Mouse (Mus musculus): ENCODE data around the gene Shmt2. TPM values are rescaled to one million over a fixed set of nuclear protein-coding genes. Genes with fewer than 3 reads are reported as not detected.

Shmt2 gene
- total RNA-seq, 1 experiment, result 169 TPM

DNA sequence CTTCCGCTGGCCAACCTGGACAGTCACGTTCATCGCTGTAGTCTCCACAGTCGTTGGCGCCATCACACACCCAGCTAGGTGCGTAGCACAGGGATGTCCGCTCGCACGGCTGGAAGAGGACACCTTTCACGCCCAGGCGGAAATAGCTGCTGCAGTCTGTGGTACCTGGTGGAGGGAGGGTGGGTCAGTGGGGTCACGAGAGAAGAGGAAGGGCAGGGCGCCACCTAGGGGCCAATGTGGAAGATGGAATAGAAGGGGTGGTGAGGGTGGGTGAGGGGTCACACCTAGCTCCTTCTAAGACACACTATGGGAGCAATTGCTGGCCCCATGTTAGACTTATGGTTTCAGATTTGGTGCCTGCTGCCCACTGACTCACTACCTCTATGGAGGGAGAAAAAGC is 35.2 kb upstream of the Shmt2 start:
- peak overlapping the region in 1 of 2 experiments; percentile 47; a peak in 1 of 4 replicates for H3K4me3 ChIP-seq (ENCODE audit: insufficient read depth in 1 of 2, low read depth in 1 of 2, low read length in 2 of 2, poor library complexity in 1 of 2, severe bottlenecking in 1 of 2)
- no peaks in the 10 kb centered on the region for H3K9me3 ChIP-seq (ENCODE audit: control insufficient read depth, insufficient read depth, low read depth, low read length)
- peaks cover 0 to 30% of the 10 kb centered on the region in 2 experiments; a peak in 2 of 4 replicates for H3K4me1 ChIP-seq (ENCODE audit: control insufficient read depth in 2 of 2, insufficient read depth in 2 of 2, low read length in 2 of 2, poor library complexity in 1 of 2)
- peak; percentile 45 for DNase-seq (ENCODE audit: low read depth, low spot score)
- H3K27ac ChIP-seq (ENCODE audit: insufficient read depth, low read depth, low read length, poor library complexity, severe bottlenecking), result no peak overlapping the region
- TF ChIP-seq HCFC1 (IDR thresholded peaks at IDR 0.05; ENCODE audit: borderline replicate concordance, insufficient read depth, low read length) (no peak), ZC3H11A (IDR thresholded peaks at IDR 0.05; ENCODE audit: borderline replicate concordance, low read depth, low read length) (no peak), ZNF384 (IDR thresholded peaks at IDR 0.05; ENCODE audit: low read depth, low read length) (no peak)
- H3K36me3 ChIP-seq (ENCODE audit: control insufficient read depth, insufficient read depth, low read length, poor library complexity, severe bottlenecking), result peaks cover 14% of the 10 kb centered on the region; the same call in 1 of the 2 replicates
- in situ Hi-C loops (cut with MboI; ENCODE audit: low sequenced_read_pairs in 2 of 2, unreplicated experiment in 2 of 2), result no loop called here
- H3K9ac ChIP-seq (ENCODE audit: insufficient read depth, low read depth, low read length, poor library complexity, severe bottlenecking), result 0 out of 2 replicates have a peak overlapping the region, but pooled peaks have one; percentile 22

DNA sequence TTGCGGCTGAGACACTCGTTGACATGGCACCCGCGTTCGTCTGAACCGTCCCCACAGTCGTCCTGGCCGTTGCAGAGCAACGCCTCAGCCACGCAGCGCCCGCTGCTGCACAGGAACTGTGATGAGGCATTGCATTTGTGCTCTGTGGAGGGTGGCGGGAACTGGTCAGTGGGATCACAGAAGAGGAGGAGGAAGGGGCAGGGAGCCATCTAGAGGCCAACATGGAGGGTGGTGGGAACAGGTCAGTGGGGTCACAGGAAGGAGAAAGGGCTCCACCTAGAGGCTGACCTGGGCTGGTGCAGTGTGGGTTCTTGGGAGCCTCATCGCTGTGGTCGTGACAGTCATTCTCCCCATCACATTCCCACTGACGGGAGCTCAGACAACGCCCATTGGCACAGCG is 33.5 kb upstream of the Shmt2 start:
- TF ChIP-seq HCFC1 (IDR thresholded peaks at IDR 0.05; ENCODE audit: borderline replicate concordance, insufficient read depth, low read length) (0 out of 2 replicates have a peak, but pooled peaks have one; percentile 34), MAFK (IDR thresholded peaks at IDR 0.05; ENCODE audit: insufficient read depth, low read depth, low read length) (no peak)
- in situ Hi-C loops (cut with MboI; ENCODE audit: low sequenced_read_pairs in 2 of 2, unreplicated experiment in 2 of 2), result no loop called here
- peak; percentile 80 for DNase-seq (ENCODE audit: low read depth, low spot score)
- H3K36me3 ChIP-seq (ENCODE audit: control insufficient read depth, insufficient read depth, low read length, poor library complexity, severe bottlenecking), result peaks cover 14% of the 10 kb centered on the region; the same call in 1 of the 2 replicates
- peaks cover 0 to 22% of the 10 kb centered on the region in 2 experiments; a peak in 2 of 4 replicates for H3K4me1 ChIP-seq (ENCODE audit: control insufficient read depth in 2 of 2, insufficient read depth in 2 of 2, low read length in 2 of 2, poor library complexity in 1 of 2)
- H3K9ac ChIP-seq (ENCODE audit: insufficient read depth, low read depth, low read length, poor library complexity, severe bottlenecking), result no peak overlapping the region
- no peak overlapping the region for H3K4me3 ChIP-seq (ENCODE audit: insufficient read depth in 1 of 2, low read depth in 1 of 2, low read length in 2 of 2, poor library complexity in 1 of 2, severe bottlenecking in 1 of 2)
- no peaks in the 10 kb centered on the region for H3K9me3 ChIP-seq (ENCODE audit: control insufficient read depth, insufficient read depth, low read depth, low read length)
- no peak overlapping the region for H3K27ac ChIP-seq (ENCODE audit: insufficient read depth, low read depth, low read length, poor library complexity, severe bottlenecking)

DNA sequence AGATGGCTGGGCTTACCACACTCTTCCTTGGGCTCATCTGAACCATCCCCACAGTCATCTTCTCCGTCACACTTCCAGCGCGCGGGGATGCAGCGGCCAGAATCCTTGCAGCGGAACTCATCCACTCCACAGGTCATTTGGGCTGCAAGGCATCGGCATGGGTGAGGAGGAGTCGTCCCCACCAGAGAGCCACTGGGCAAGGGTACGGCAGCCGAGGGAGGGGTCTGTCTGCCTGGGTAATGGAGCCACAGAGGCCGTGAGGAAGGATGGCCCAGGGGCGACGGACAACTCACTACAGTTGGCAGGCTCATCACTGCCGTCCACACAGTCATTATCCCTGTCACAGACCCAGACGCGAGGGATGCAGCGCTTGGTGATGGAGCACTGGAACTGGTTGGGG is 27.6 kb upstream of the Shmt2 start:
- Histone ChIP-seq H3K4me1 (ENCODE audit: control insufficient read depth in 2 of 2, insufficient read depth in 2 of 2, low read length in 2 of 2, poor library complexity in 1 of 2) (no peaks in the 10 kb centered on the region), H3K9ac (ENCODE audit: insufficient read depth, low read depth, low read length, poor library complexity, severe bottlenecking) (no peak overlapping the region), H3K4me3 (ENCODE audit: insufficient read depth in 1 of 2, low read depth in 1 of 2, low read length in 2 of 2, poor library complexity in 1 of 2, severe bottlenecking in 1 of 2) (no peak overlapping the region), H3K36me3 (ENCODE audit: control insufficient read depth, insufficient read depth, low read length, poor library complexity, severe bottlenecking) (peaks cover 12% of the 10 kb centered on the region; the same call in 1 of the 2 replicates), H3K9me3 (ENCODE audit: control insufficient read depth, insufficient read depth, low read depth, low read length) (no peaks in the 10 kb centered on the region), H3K27ac (ENCODE audit: insufficient read depth, low read depth, low read length, poor library complexity, severe bottlenecking) (no peak overlapping the region)
- DNase-seq (ENCODE audit: low read depth, low spot score), result no peak
- TF ChIP-seq CHD2 (IDR thresholded peaks at IDR 0.05; ENCODE audit: low read depth, low read length), result no peak
- TF ChIP-seq HCFC1 (IDR thresholded peaks at IDR 0.05; ENCODE audit: borderline replicate concordance, insufficient read depth, low read length), result no peak
- TF ChIP-seq ZNF384 (IDR thresholded peaks at IDR 0.05; ENCODE audit: low read depth, low read length), result no peak
- TF ChIP-seq MAFK (IDR thresholded peaks at IDR 0.05; ENCODE audit: insufficient read depth, low read depth, low read length), result no peak
- no peak for TF ChIP-seq ZC3H11A (IDR thresholded peaks at IDR 0.05; ENCODE audit: borderline replicate concordance, low read depth, low read length)
- in situ Hi-C loops (cut with MboI; ENCODE audit: low sequenced_read_pairs in 2 of 2, unreplicated experiment in 2 of 2), result no loop called here

- Histone ChIP-seq H3K9ac (ENCODE audit: insufficient read depth, low read depth, low read length, poor library complexity, severe bottlenecking) (no peak overlapping the region), H3K36me3 (ENCODE audit: control insufficient read depth, insufficient read depth, low read length, poor library complexity, severe bottlenecking) (peaks cover 3% of the 10 kb centered on the region; the same call in 1 of the 2 replicates), H3K4me3 (ENCODE audit: insufficient read depth in 1 of 2, low read depth in 1 of 2, low read length in 2 of 2, poor library complexity in 1 of 2, severe bottlenecking in 1 of 2) (no peak overlapping the region), H3K4me1 (ENCODE audit: control insufficient read depth in 2 of 2, insufficient read depth in 2 of 2, low read length in 2 of 2, poor library complexity in 1 of 2) (no peaks in the 10 kb centered on the region), H3K9me3 (ENCODE audit: control insufficient read depth, insufficient read depth, low read depth, low read length) (no peaks in the 10 kb centered on the region), H3K27ac (ENCODE audit: insufficient read depth, low read depth, low read length, poor library complexity, severe bottlenecking) (no peak overlapping the region)
- TF ChIP-seq ZNF384 (IDR thresholded peaks at IDR 0.05; ENCODE audit: low read depth, low read length) (no peak), HCFC1 (IDR thresholded peaks at IDR 0.05; ENCODE audit: borderline replicate concordance, insufficient read depth, low read length) (no peak), MAFK (IDR thresholded peaks at IDR 0.05; ENCODE audit: insufficient read depth, low read depth, low read length) (no peak), ZC3H11A (IDR thresholded peaks at IDR 0.05; ENCODE audit: borderline replicate concordance, low read depth, low read length) (no peak), CHD2 (IDR thresholded peaks at IDR 0.05; ENCODE audit: low read depth, low read length) (no peak)
- in situ Hi-C loops (cut with MboI; ENCODE audit: low sequenced_read_pairs in 2 of 2, unreplicated experiment in 2 of 2), result no loop called here
- no peak for DNase-seq (ENCODE audit: low read depth, low spot score)
Observed at GRCm38 (mm10) chr10:127548236-127548635, 26.0 kb upstream of the Shmt2 start.

DNA sequence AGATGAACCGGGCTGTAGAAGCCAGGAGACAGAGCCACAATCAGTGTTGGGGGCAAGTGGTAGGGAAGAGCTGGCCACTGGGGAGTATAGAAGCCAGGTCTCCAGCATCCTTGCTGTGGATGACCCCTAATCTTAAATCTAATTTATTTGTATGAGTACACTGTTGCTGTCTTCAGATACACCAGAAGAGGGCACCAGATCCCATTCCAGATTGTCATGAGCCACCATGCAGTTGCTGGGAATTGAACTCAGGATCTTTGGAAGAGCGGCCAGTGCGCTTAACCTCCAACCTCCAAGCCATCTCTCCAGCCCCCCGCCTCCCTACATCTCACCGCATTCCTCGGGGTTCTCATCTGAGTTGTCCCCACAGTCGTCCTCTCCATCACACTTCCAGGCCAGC is 24.3 kb upstream of the Shmt2 start:
- Histone ChIP-seq H3K9ac (ENCODE audit: insufficient read depth, low read depth, low read length, poor library complexity, severe bottlenecking) (no peak overlapping the region), H3K27ac (ENCODE audit: insufficient read depth, low read depth, low read length, poor library complexity, severe bottlenecking) (no peak overlapping the region), H3K4me3 (ENCODE audit: insufficient read depth in 1 of 2, low read depth in 1 of 2, low read length in 2 of 2, poor library complexity in 1 of 2, severe bottlenecking in 1 of 2) (no peak overlapping the region), H3K4me1 (ENCODE audit: control insufficient read depth in 2 of 2, insufficient read depth in 2 of 2, low read length in 2 of 2, poor library complexity in 1 of 2) (no peaks in the 10 kb centered on the region), H3K9me3 (ENCODE audit: control insufficient read depth, insufficient read depth, low read depth, low read length) (no peaks in the 10 kb centered on the region), H3K36me3 (ENCODE audit: control insufficient read depth, insufficient read depth, low read length, poor library complexity, severe bottlenecking) (peaks cover 2% of the 10 kb centered on the region; the same call in 1 of the 2 replicates)
- DNase-seq (ENCODE audit: low read depth, low spot score), result no peak
- TF ChIP-seq ZNF384 (IDR thresholded peaks at IDR 0.05; ENCODE audit: low read depth, low read length) (no peak), CHD2 (IDR thresholded peaks at IDR 0.05; ENCODE audit: low read depth, low read length) (no peak), HCFC1 (IDR thresholded peaks at IDR 0.05; ENCODE audit: borderline replicate concordance, insufficient read depth, low read length) (no peak), ZC3H11A (IDR thresholded peaks at IDR 0.05; ENCODE audit: borderline replicate concordance, low read depth, low read length) (no peak), MAFK (IDR thresholded peaks at IDR 0.05; ENCODE audit: insufficient read depth, low read depth, low read length) (no peak)
- in situ Hi-C loops (cut with MboI; ENCODE audit: low sequenced_read_pairs in 2 of 2, unreplicated experiment in 2 of 2), result no loop called here

Data from ES-E14 (cell line).